Mouse (Mus musculus) hindbrain, embryonic 11.5 days (tissue): Measurements from ENCODE around the gene Serbp1. TPM values are rescaled to one million over a fixed set of nuclear protein-coding genes. Genes with fewer than 3 reads are reported as not detected.
"Not testable (repeated sequence)": the region's sequence is repeated elsewhere in the genome, so short reads cannot be mapped to it uniquely, and the experiment has no call there.

ENCODE experiments used
- ATAC-seq: fragments of 200-750 bp; cut with Nextera tagmentation; 2 replicates; pipeline ENCODE4 v1.8.0; 2017; ENCODE audit warnings: mild to moderate bottlenecking, moderate TSS enrichment, moderate library complexity; ENCODE audit not compliant: low FRiP score
- DNase-seq: peaks from one replicate; pipeline ENCODE4 v3.0.0-alpha.2; 2015; ENCODE audit warnings: low spot score
- H3K27ac ChIP-seq: fragments of 300-500 bp; sonication (generic); 2 replicates; pipeline ENCODE4 v1.5.1; 2014; ENCODE audit warnings: mild to moderate bottlenecking, low read depth, low read length
- H3K27me3 ChIP-seq: fragments of 300-500 bp; sonication (generic); 2 replicates; pipeline ENCODE4 v1.6.1; 2014; ENCODE audit warnings: mild to moderate bottlenecking, low read length, moderate library complexity, mixed read lengths; ENCODE audit not compliant: control insufficient read depth, insufficient read depth
- H3K36me3 ChIP-seq: fragments of 300-500 bp; sonication (generic); 2 replicates; pipeline ENCODE4 v1.6.1; 2014; ENCODE audit warnings: mild to moderate bottlenecking, low read length, moderate library complexity, mixed read lengths; ENCODE audit not compliant: control insufficient read depth, insufficient read depth
- H3K4me1 ChIP-seq: fragments of 300-500 bp; sonication (generic); replicated peaks from 2 replicates; pipeline ENCODE4 v1.6.1; 2014; ENCODE audit warnings: low read length, mixed read lengths; ENCODE audit not compliant: control insufficient read depth, insufficient read depth
- H3K4me2 ChIP-seq: fragments of 300-500 bp; sonication (generic); replicated peaks from 2 replicates; pipeline ENCODE4 v1.6.1; 2014; ENCODE audit warnings: mild to moderate bottlenecking, low read depth, low read length
- H3K4me3 ChIP-seq: fragments of 300-500 bp; sonication (generic); 2 replicates; pipeline ENCODE4 v1.5.1; 2014; ENCODE audit warnings: low read depth, low read length
- H3K9ac ChIP-seq: fragments of 300-500 bp; sonication (generic); 2 replicates; pipeline ENCODE4 v1.6.1; 2014; ENCODE audit warnings: low read depth, low read length
- H3K9me3 ChIP-seq: fragments of 300-500 bp; sonication (generic); 2 replicates; pipeline ENCODE4 v1.6.1; 2016; ENCODE audit warnings: low read length; ENCODE audit not compliant: control insufficient read depth
- WGBS: fragments of 180-500 bp; shearing (Covaris S2); extraction: QIAGEN DNeasy Blood & Tissue Kit; methylation state at CpG from one replicate; pipeline ENCODE4 v1.1.7; 2014; 5-methylcytosine and 5-hydroxymethylcytosine counted together
- polyA plus RNA-seq: library from polyadenylated mRNA; unstranded; fragments of >200 nt; fragmentation: Nextera tagmentation; extraction: Ambion mirVana; gene quantifications from 2 replicates; pipeline ENCODE4 v1.2.1, GENCODE M21; 2014

Gene Serbp1
- polyA plus RNA-seq, 1 experiment from 2014 or later: 546 TPM

DNA sequence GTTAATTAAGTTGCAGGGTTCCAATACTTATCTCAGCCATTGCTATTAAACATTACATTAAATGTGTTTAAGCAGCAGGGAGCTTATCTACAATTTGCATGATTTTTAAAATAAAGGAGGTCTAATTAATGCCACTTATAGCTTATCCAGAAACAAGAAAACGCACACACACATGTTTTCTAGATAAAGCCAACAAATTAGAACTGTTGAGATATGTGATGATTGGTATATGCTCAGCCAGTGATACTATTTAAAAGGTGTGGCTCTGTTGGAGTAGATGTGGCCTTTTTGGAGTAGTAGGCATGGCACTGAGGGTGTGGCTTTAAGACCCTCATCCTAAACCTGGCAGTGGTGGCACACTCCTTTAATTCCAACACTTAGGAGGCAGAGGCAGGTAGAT is 25.6 kb upstream of the Serbp1 start:
- H3K27me3 ChIP-seq: no peaks in the 10 kb centered on the region
- no peak for DNase-seq
- no peak overlapping the region for H3K4me2 ChIP-seq
- H3K27ac ChIP-seq: no peak overlapping the region
- H3K36me3 ChIP-seq: no peaks in the 10 kb centered on the region
- no peak overlapping the region for H3K4me3 ChIP-seq
- H3K9me3 ChIP-seq: no peaks in the 10 kb centered on the region
- no peak overlapping the region for H3K9ac ChIP-seq
- H3K4me1 ChIP-seq: no peaks in the 10 kb centered on the region
- ATAC-seq: no peak
- WGBS: 90% methylated on average over 1 of the region's 1 CpGs

GRCm38 (mm10) chr6:67213429-67214098 is 24.4 kb upstream of the Serbp1 start:
- no peaks in the 10 kb centered on the region for H3K9me3 ChIP-seq
- no peak overlapping the region for H3K9ac ChIP-seq
- WGBS: 92% methylated on average over 4 of the region's 4 CpGs
- H3K27ac ChIP-seq: no peak overlapping the region
- H3K36me3 ChIP-seq: no peaks in the 10 kb centered on the region
- H3K27me3 ChIP-seq: no peaks in the 10 kb centered on the region
- DNase-seq (no peak), ATAC-seq (no peak)
- H3K4me2 ChIP-seq: no peak overlapping the region
- H3K4me3 ChIP-seq: no peak overlapping the region
- H3K4me1 ChIP-seq: no peaks in the 10 kb centered on the region

DNA sequence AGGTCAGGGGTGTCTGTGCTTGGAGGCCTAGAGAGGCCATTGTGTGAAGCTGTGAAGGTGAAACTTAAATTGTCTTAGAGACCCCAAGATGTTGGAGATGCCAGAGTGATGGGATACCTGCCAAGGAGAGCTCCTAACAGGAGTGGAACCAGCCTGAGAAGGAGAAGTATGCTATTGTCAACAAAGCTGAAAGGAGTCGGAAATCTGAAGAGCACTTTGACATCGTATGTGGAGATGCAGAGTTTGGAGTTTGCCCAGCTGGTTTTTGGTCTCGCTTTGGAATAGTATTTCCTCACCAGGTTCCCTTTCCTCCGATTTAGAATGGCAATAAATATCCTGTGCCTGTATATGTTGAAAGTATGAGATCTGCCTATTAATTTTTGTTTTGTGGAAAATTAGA is 20.6 kb upstream of the Serbp1 start:
- H3K4me3 ChIP-seq: no peak overlapping the region

GRCm38 (mm10) chr6:67217846-67218245 is 20.1 kb upstream of the Serbp1 start:
- WGBS: 82% methylated on average over 1 of the region's 1 CpGs

More for the DNA sequence above, 20.6 kb upstream of the Serbp1 start:
- ATAC-seq (no peak), DNase-seq (no peak)
- no peaks in the 10 kb centered on the region for H3K9me3 ChIP-seq
- 87% methylated on average over 4 of the region's 4 CpGs for WGBS
- H3K4me1 ChIP-seq: no peaks in the 10 kb centered on the region
- H3K27ac ChIP-seq: no peak overlapping the region
- H3K4me2 ChIP-seq: no peak overlapping the region
- H3K27me3 ChIP-seq: no peaks in the 10 kb centered on the region
- H3K9ac ChIP-seq: no peak overlapping the region
- no peaks in the 10 kb centered on the region for H3K36me3 ChIP-seq

GRCm38 (mm10) chr6:67218566-67218965 is 19.4 kb upstream of the Serbp1 start:
- no peak for DNase-seq

More at GRCm38 (mm10) chr6:67217846-67218245, 20.1 kb upstream of the Serbp1 start:
- Histone ChIP-seq H3K27ac (no peak overlapping the region), H3K27me3 (no peaks in the 10 kb centered on the region), H3K9me3 (no peaks in the 10 kb centered on the region), H3K36me3 (no peaks in the 10 kb centered on the region), H3K4me3 (no peak overlapping the region), H3K4me1 (no peaks in the 10 kb centered on the region), H3K9ac (no peak overlapping the region), H3K4me2 (no peak overlapping the region)
- ATAC-seq: no peak
- DNase-seq: no peak

DNA sequence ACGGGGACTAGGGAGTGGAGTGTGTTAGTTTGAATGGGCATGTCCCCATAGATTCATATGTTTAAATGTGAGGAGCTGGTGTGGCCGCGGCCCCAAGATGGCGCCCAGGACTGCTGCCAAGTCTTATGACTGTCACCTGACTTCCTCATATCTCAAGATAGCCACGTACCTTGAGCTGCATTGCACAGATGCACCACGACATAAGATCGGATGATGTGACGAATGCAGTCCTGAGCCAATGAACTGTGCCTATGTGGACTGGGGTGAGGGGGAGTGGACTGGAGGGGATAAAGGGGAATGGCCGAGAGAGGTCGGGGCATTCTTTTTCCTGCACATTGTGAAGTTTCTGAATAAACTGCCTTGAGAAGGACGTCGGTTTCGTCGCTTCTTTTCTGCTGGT is 18.0 kb upstream of the Serbp1 start:
- H3K9ac ChIP-seq, H3K4me3 ChIP-seq, DNase-seq, H3K27me3 ChIP-seq, H3K4me2 ChIP-seq, ATAC-seq, H3K36me3 ChIP-seq, H3K9me3 ChIP-seq, H3K27ac ChIP-seq, H3K4me1 ChIP-seq: not testable (repeated sequence)
- WGBS: 88% methylated on average over 14 of the region's 14 CpGs

More at GRCm38 (mm10) chr6:67218566-67218965, 19.4 kb upstream of the Serbp1 start:
- H3K27me3 ChIP-seq: no peaks in the 10 kb centered on the region
- no peak overlapping the region for H3K27ac ChIP-seq
- H3K4me1 ChIP-seq: no peaks in the 10 kb centered on the region
- ATAC-seq: no peak
- H3K9me3 ChIP-seq: no peaks in the 10 kb centered on the region
- no peaks in the 10 kb centered on the region for H3K36me3 ChIP-seq
- no peak overlapping the region for H3K4me3 ChIP-seq
- H3K4me2 ChIP-seq: no peak overlapping the region
- no peak overlapping the region for H3K9ac ChIP-seq

DNA sequence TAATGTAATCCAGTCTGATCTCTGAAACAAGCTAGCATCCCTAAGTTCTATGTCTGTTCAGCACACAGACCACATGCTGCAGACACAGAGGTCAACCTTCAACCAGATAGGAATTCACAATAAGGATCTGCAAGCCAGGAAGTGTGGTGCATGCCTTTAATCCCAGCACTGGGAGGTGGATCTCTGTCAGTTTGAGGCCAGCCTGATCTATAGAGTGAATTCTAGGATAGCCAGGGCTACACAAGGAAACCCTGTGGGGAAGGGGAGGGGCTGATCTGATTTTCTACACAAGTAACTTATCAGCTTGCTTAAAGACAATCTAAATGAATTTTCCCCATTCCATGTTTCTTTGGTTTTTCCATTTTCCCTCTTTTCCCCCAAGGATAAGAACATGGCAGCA is 17.2 kb upstream of the Serbp1 start:
- ATAC-seq: no peak
- Histone ChIP-seq H3K4me3 (no peak overlapping the region), H3K9ac (no peak overlapping the region), H3K36me3 (no peaks in the 10 kb centered on the region), H3K9me3 (no peaks in the 10 kb centered on the region), H3K4me1 (no peaks in the 10 kb centered on the region), H3K27me3 (no peaks in the 10 kb centered on the region), H3K27ac (no peak overlapping the region), H3K4me2 (no peak overlapping the region)
- DNase-seq: no peak

DNA sequence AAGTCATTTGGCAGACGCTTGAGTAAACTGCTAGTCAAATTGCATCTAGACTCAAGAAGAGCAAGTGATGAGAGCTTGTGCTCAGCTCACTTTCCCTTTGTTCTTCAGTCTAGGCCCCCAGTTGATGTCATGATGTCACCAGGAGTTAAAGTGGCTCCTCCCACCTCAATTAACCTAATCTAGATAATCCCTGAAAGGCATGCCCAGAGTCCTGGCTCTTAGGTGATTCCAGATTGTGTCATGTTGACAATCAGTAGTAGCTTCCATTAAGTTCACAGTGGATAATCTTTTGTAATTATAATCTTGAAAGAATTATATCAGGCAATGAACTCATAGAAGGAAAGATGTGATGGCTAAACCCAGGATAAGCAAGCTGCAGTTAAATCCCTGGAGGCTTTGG is 14.9 kb upstream of the Serbp1 start:
- Histone ChIP-seq H3K9ac (no peak overlapping the region), H3K36me3 (no peaks in the 10 kb centered on the region), H3K27me3 (no peaks in the 10 kb centered on the region), H3K4me1 (no peaks in the 10 kb centered on the region), H3K4me2 (no peak overlapping the region), H3K4me3 (no peak overlapping the region), H3K9me3 (no peaks in the 10 kb centered on the region), H3K27ac (no peak overlapping the region)
- no peak for ATAC-seq
- 83% methylated on average over 1 of the region's 1 CpGs for WGBS
- DNase-seq: no peak

DNA sequence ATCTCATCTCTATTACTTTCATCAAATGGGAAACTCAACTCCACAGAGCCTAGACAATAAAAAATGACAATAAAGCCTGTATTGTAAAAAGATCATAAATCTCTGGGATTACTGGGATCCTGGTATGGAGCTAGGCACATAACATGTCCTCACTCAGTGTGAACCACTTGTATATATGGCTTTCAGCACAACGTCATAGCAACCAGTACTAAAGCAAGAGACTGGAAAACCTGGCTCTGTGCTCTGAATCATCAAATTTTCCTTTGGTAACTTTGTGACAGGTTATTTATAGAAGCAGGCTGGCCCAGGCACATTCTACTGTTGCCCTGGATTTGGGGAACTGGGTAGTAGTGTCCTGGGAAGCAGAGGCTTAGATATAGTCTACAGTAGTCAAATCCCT is 14.5 kb upstream of the Serbp1 start:
- H3K9me3 ChIP-seq: no peaks in the 10 kb centered on the region
- ATAC-seq (no peak), DNase-seq (no peak)
- H3K36me3 ChIP-seq: no peaks in the 10 kb centered on the region
- H3K4me3 ChIP-seq: no peak overlapping the region
- no peak overlapping the region for H3K27ac ChIP-seq
- 92% methylated on average over 1 of the region's 1 CpGs for WGBS
- no peaks in the 10 kb centered on the region for H3K27me3 ChIP-seq
- H3K4me2 ChIP-seq: no peak overlapping the region
- no peak overlapping the region for H3K9ac ChIP-seq
- H3K4me1 ChIP-seq: no peaks in the 10 kb centered on the region
